Mouse (Mus musculus) ES-E14 (cell line): ENCODE results near the gene Dlgap1. TPM values are rescaled to one million over a fixed set of nuclear protein-coding genes. Genes with fewer than 3 reads are reported as not detected.

Source experiments
- DNase-seq: peaks from one replicate; pipeline ENCODE4 v3.0.0-alpha.2; 2013; ENCODE audit warnings: low read depth, low spot score
- H3K27ac ChIP-seq: 2 replicates; pipeline ENCODE4 v1.5.1; 2012; ENCODE audit warnings: low read depth, mild to moderate bottlenecking, low read length, moderate library complexity, mixed read lengths; ENCODE audit not compliant: poor library complexity, insufficient read depth, severe bottlenecking
- H3K36me3 ChIP-seq: 2 replicates; pipeline ENCODE4 v1.6.1; 2012; ENCODE audit warnings: mild to moderate bottlenecking, low read length, moderate library complexity, mixed read lengths; ENCODE audit not compliant: control insufficient read depth, poor library complexity, insufficient read depth, severe bottlenecking
- H3K4me1 ChIP-seq, 2 experiments: fragments of 150-350 bp in 1 of 2; sonication (generic) in 1 of 2; 2 replicates each; pipeline ENCODE4 v1.6.1; 2012; ENCODE audit warnings: low read length in 2 of 2, mild to moderate bottlenecking in 1 of 2, mixed read lengths in 1 of 2; ENCODE audit not compliant: control insufficient read depth in 2 of 2, insufficient read depth in 2 of 2, poor library complexity in 1 of 2
- H3K4me3 ChIP-seq, 2 experiments: fragments of 150-350 bp in 1 of 2; sonication (generic) in 1 of 2; 2 replicates each; pipeline ENCODE4 v1.5.1; 2012; ENCODE audit warnings: low read length in 2 of 2, low read depth in 1 of 2, mild to moderate bottlenecking in 1 of 2, mixed read lengths in 1 of 2; ENCODE audit not compliant: insufficient read depth in 1 of 2, poor library complexity in 1 of 2, severe bottlenecking in 1 of 2
- H3K9ac ChIP-seq: 2 replicates; pipeline ENCODE4 v1.6.1; 2012; ENCODE audit warnings: low read depth, mild to moderate bottlenecking, low read length, mixed read lengths; ENCODE audit not compliant: poor library complexity, insufficient read depth, severe bottlenecking
- H3K9me3 ChIP-seq: fragments of 150-350 bp; sonication (generic); 2 replicates; pipeline ENCODE4 v1.6.1; 2012; ENCODE audit warnings: low read depth, mild to moderate bottlenecking, low read length; ENCODE audit not compliant: control insufficient read depth, insufficient read depth
- CHD2 ChIP-seq: IDR thresholded peaks from 2 replicates; pipeline ENCODE4 v1.6.1; 2014; ENCODE audit warnings: mild to moderate bottlenecking, low read depth, low read length, inconsistent platforms
- HCFC1 ChIP-seq: IDR thresholded peaks from 2 replicates; pipeline ENCODE4 v1.6.1; 2012; ENCODE audit warnings: low read length, inconsistent platforms, borderline replicate concordance; ENCODE audit not compliant: insufficient read depth
- MAFK ChIP-seq: IDR thresholded peaks from 2 replicates; pipeline ENCODE4 v1.6.1; 2014; ENCODE audit warnings: mild to moderate bottlenecking, low read depth, low read length, inconsistent platforms; ENCODE audit not compliant: insufficient read depth
- ZC3H11A ChIP-seq: IDR thresholded peaks from 2 replicates; pipeline ENCODE4 v1.6.1; 2012; ENCODE audit warnings: low read depth, mild to moderate bottlenecking, inconsistent platforms, low read length, borderline replicate concordance
- ZNF384 ChIP-seq: IDR thresholded peaks from 2 replicates; pipeline ENCODE4 v1.6.1; 2012; ENCODE audit warnings: low read depth, low read length, inconsistent platforms
- in situ Hi-C, 2 experiments: fragments of 600-800 bp; cut with MboI; formaldehyde crosslinking; loops; one replicate each; pipeline ENCODE4 v1.15.1; 2025; ENCODE audit warnings: low sequenced_read_pairs in 2 of 2, inconsistent platforms in 1 of 2; ENCODE audit not compliant: unreplicated experiment in 2 of 2
- total RNA-seq: library from RNA; depleted of rRNA; stranded (reverse); fragments of 300-350 nt; gene quantifications from 2 replicates; pipeline ENCODE4 v1.2.3, GENCODE M21; 2012

Dlgap1 gene
- total RNA-seq, 1 experiment: 0.94 TPM

GRCm38 (mm10) chr17:70462231-70462630 is 493.4 kb downstream of the Dlgap1 start:
- no peaks in the 10 kb centered on the region for H3K9me3 ChIP-seq
- H3K9ac ChIP-seq: no peak overlapping the region
- H3K27ac ChIP-seq: no peak overlapping the region
- H3K4me3 ChIP-seq: no peak overlapping the region
- no peak for TF ChIP-seq ZNF384
- TF ChIP-seq HCFC1: no peak
- TF ChIP-seq CHD2: no peak
- TF ChIP-seq ZC3H11A: no peak
- TF ChIP-seq MAFK: no peak
- no peaks in the 10 kb centered on the region for H3K36me3 ChIP-seq
- in situ Hi-C loops: no loop called here
- no peak for DNase-seq
- H3K4me1 ChIP-seq: no peaks in the 10 kb centered on the region

DNA sequence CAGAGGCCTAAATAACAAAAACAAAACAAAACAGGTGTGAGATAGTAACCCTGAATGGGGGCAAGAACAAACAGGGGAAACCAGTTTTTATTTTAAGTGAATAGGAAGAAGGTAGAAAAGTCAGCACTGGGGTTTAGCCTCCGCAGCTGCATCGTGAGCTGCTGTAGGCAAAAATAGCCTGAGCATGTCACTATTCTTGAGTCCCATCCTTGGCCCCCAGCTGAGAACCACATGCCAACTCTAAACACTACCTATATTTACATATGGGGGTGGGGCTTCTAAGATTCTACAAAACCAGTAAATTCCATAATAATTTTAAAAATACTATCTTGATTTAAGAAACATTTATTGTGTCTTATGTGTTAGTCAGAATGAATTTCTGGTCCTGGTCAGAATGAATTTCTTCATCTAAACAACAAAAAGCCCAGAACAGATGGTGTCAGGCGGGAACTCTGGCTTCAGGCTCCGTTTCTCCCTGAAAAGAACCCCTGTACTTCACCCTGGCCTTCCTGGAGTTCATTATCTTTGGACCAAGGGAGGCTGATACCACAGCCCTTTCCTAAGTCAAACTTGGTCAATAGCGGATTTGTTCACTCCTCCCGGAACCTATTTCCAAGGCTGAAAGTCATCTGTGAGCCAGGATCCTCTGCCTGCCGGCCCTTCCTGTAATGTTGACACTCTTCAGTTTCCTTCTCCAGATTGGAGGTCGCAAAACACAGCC is 494.1 kb downstream of the Dlgap1 start:
- no peak for DNase-seq
- no peak overlapping the region for H3K9ac ChIP-seq
- in situ Hi-C loops: no loop called here
- H3K36me3 ChIP-seq: no peaks in the 10 kb centered on the region
- H3K4me3 ChIP-seq: no peak overlapping the region
- no peaks in the 10 kb centered on the region for H3K4me1 ChIP-seq
- no peaks in the 10 kb centered on the region for H3K9me3 ChIP-seq
- H3K27ac ChIP-seq: no peak overlapping the region
- TF ChIP-seq CHD2 (no peak), MAFK (no peak), HCFC1 (no peak), ZC3H11A (no peak), ZNF384 (no peak)

- Histone ChIP-seq H3K36me3 (no peaks in the 10 kb centered on the region), H3K9ac (no peak overlapping the region), H3K9me3 (no peaks in the 10 kb centered on the region), H3K4me3 (no peak overlapping the region), H3K27ac (no peak overlapping the region), H3K4me1 (no peaks in the 10 kb centered on the region)
- in situ Hi-C loops: no loop called here
- DNase-seq: no peak
- TF ChIP-seq CHD2 (no peak), ZNF384 (no peak), HCFC1 (no peak), MAFK (no peak), ZC3H11A (no peak)
These were observed 497.5 kb downstream of the Dlgap1 start for GRCm38 (mm10) chr17:70466413-70466812.

DNA sequence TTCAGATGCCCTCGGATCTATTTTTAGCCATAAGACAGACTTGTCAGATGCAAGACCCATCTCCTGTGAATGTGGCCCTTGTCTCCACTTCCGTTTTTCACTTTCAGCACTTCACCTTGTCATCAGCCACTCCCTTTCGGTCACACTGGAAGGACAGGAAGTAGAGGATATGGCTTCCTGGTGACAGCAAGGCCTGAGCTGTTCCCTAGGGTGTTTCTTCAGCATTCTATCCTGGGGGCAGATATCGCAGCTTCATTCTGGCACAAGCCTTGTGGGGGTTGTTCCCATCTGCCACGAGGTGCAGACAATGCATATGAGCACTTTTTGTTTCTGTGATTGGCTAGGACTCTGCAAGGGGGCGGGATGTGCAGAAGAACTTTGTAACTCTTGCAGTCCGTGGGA is 502.1 kb downstream of the Dlgap1 start:
- TF ChIP-seq CHD2: no peak
- no peak for TF ChIP-seq HCFC1
- TF ChIP-seq MAFK: no peak
- no peaks in the 10 kb centered on the region for H3K9me3 ChIP-seq
- H3K9ac ChIP-seq: no peak overlapping the region
- DNase-seq: no peak
- in situ Hi-C loops: no loop called here
- H3K4me3 ChIP-seq: no peak overlapping the region
- H3K4me1 ChIP-seq: no peaks in the 10 kb centered on the region
- H3K27ac ChIP-seq: no peak overlapping the region
- H3K36me3 ChIP-seq: no peaks in the 10 kb centered on the region
